Mouse (Mus musculus) intestine, embryonic 16.5 days (tissue): Measurements from ENCODE around the gene Ciita. TPM values are rescaled to one million over a fixed set of nuclear protein-coding genes. Genes with fewer than 3 reads are reported as not detected.

Experiments used
- ATAC-seq: fragments of 200-750 bp; cut with Nextera tagmentation; 2 replicates; pipeline ENCODE4 v1.8.0; 2017; ENCODE audit warnings: moderate TSS enrichment, moderate library complexity
- H3K27ac ChIP-seq: fragments of 300-500 bp; sonication (generic); 2 replicates; pipeline ENCODE4 v1.5.1; 2014; ENCODE audit warnings: mild to moderate bottlenecking, low read length
- H3K27me3 ChIP-seq: fragments of 300-500 bp; sonication (generic); replicated peaks from 2 replicates; pipeline ENCODE4 v1.6.1; 2014; ENCODE audit warnings: low read length, control low read depth, mixed read lengths; ENCODE audit not compliant: control insufficient read depth, insufficient read depth
- H3K36me3 ChIP-seq: fragments of 300-500 bp; sonication (generic); 2 replicates; pipeline ENCODE4 v1.6.1; 2014; ENCODE audit warnings: low read length, control low read depth; ENCODE audit not compliant: control insufficient read depth, insufficient read depth
- H3K4me1 ChIP-seq: fragments of 300-500 bp; sonication (generic); 2 replicates; pipeline ENCODE4 v1.6.1; 2014; ENCODE audit warnings: low read length, control low read depth, mixed read lengths; ENCODE audit not compliant: control insufficient read depth, insufficient read depth
- H3K4me2 ChIP-seq: fragments of 300-500 bp; sonication (generic); 2 replicates; pipeline ENCODE4 v1.6.1; 2014; ENCODE audit warnings: low read depth, low read length, control low read depth
- H3K4me3 ChIP-seq: fragments of 300-500 bp; sonication (generic); 2 replicates; pipeline ENCODE4 v1.5.1; 2014; ENCODE audit warnings: mild to moderate bottlenecking, low read length
- H3K9ac ChIP-seq: fragments of 300-500 bp; sonication (generic); 2 replicates; pipeline ENCODE4 v1.6.1; 2014; ENCODE audit warnings: low read depth, low read length
- H3K9me3 ChIP-seq: fragments of 300-500 bp; sonication (generic); 2 replicates; pipeline ENCODE4 v1.6.1; 2016; ENCODE audit warnings: low read length, control low read depth; ENCODE audit not compliant: control insufficient read depth
- WGBS: fragments of 180-500 bp; shearing (Covaris S2); extraction: QIAGEN DNeasy Blood & Tissue Kit; methylation state at CpG from one replicate; pipeline ENCODE4 v1.1.7; 2014; 5-methylcytosine and 5-hydroxymethylcytosine counted together
- polyA plus RNA-seq: library from polyadenylated mRNA; unstranded; fragments of >200 nt; fragmentation: Nextera tagmentation; extraction: Ambion mirVana; gene quantifications from 2 replicates; pipeline ENCODE4 v1.2.1, GENCODE M21; 2015

The Ciita gene
- polyA plus RNA-seq, 1 experiment from 2014 or later: 0.49 TPM

DNA sequence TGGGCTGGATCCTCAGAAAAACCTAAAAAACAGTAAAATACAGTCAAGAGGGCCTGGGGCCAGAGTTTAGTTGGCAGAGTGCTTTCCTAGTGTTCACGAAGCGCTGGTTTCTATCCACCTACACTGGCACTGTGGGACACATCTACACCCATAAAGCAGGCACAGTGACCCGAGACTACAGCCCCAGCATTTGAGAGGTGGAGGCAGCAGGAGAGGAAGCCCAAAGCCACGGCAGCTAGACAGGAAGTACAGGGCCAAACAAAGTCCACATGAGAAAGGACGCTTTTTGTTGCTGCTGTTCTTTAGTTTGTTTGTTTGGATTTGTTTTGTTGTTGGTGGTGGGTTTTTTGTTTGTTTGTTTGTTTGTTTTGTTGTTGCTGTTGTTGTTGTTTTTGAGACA lies 56.5 kb downstream of the Ciita start:
- Histone ChIP-seq H3K27me3 (no peaks in the 10 kb centered on the region), H3K27ac (no peak overlapping the region), H3K4me3 (no peak overlapping the region), H3K9ac (no peak overlapping the region), H3K4me2 (no peak overlapping the region), H3K9me3 (no peaks in the 10 kb centered on the region), H3K36me3 (no peaks in the 10 kb centered on the region), H3K4me1 (peaks cover 18% of the 10 kb centered on the region)
- no peak for ATAC-seq
- 79% methylated on average over 5 of the region's 5 CpGs for WGBS

DNA sequence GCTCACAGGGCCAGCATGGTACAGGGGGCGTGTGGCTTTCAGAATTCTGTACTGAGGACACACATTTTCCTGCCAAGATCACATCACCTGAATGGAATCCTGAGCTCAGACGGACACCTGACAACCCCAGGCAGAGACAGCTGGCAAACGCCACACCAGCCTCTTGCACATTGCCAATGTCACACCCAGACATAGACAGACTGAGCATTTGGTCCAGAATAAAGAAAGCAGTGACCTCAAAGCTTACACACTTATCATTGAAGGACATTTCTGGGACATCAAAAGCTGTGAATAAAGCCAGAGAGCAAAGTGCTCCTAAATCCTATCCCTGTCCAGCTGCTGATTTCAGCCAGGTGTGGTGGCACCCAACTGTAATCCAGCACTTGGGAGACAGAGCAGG lies 57.1 kb downstream of the Ciita start:
- Histone ChIP-seq H3K4me2 (no peak overlapping the region), H3K4me3 (no peak overlapping the region), H3K27ac (no peak overlapping the region), H3K4me1 (peaks cover 19% of the 10 kb centered on the region), H3K9me3 (no peaks in the 10 kb centered on the region), H3K27me3 (no peaks in the 10 kb centered on the region), H3K36me3 (no peaks in the 10 kb centered on the region), H3K9ac (no peak overlapping the region)
- WGBS: 72% methylated on average over 3 of the region's 3 CpGs
- no peak for ATAC-seq

DNA sequence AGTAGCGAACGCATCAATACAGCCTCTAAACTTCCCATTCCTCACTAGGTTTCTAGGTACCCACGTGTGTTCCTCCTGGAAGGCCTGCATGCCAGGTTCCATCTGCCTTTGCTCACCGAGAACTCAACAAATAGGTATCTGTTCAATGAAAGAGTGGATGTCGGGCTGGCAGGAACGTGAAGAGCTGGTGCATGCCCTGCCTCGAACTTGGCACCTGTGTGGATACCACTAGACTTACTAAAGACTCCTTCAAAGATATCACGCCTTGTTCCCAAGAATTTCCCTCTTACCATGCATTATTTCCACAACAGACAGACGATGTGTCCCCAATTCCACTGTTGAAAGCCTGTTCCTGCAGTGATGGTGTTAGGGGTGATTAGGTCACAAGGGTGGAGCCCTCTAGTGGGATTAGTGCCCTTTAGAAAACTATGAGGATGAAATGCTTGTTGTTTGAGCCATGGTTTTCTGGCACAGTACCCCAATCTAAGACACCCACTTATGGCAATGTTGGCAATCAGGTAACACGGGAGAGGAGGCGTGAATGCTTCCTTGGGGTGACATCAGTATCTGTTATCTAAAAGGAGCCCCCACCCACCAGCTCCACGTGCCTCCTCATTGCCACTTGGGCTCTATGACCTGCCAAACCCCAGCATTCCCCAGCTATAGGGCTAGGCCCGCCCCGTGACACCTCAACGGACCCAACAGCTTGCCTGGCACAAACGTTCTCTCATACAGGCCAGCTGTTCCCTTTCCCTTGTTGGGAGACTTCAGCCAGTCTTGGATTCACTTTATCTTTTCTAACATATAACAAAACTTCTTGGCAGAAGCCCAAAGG lies 61.1 kb downstream of the Ciita start:
- peak overlapping the region; percentile 84 for H3K4me3 ChIP-seq
- H3K27ac ChIP-seq: peak overlapping the region; percentile 46; the same call in 1 of the 2 replicates
- no peaks in the 10 kb centered on the region for H3K27me3 ChIP-seq
- H3K36me3 ChIP-seq: no peaks in the 10 kb centered on the region
- H3K9ac ChIP-seq: peak overlapping the region; percentile 89
- WGBS: 59% methylated on average over 16 of the region's 16 CpGs
- ATAC-seq: no peak
- H3K9me3 ChIP-seq: no peaks in the 10 kb centered on the region
- peak overlapping the region; percentile 91 for H3K4me2 ChIP-seq
- H3K4me1 ChIP-seq: peaks cover 23% of the 10 kb centered on the region

DNA sequence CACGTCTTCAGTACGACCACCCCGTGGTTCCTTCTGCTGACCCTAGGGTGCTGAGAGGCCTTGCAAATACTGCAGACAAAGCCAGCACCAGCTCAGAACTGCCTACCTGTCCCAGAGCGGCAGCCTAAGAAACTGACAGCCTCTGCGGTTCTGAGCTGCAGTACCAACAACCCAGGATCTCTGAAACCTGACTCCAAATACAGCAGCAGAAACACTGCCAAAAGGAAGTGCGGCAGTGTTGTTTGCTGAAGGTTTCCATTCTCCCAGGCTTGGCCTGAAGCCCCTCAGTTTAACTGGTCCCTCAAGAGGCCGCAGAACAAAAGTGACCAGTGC lies 61.7 kb downstream of the Ciita start:
- no peak for ATAC-seq
- peak overlapping the region; percentile 89 for H3K9ac ChIP-seq
- H3K4me1 ChIP-seq: peaks cover 28% of the 10 kb centered on the region
- H3K27me3 ChIP-seq: no peaks in the 10 kb centered on the region
- peak overlapping the region; percentile 84 for H3K4me3 ChIP-seq
- no peaks in the 10 kb centered on the region for H3K9me3 ChIP-seq
- peak overlapping the region; percentile 91 for H3K4me2 ChIP-seq
- peak overlapping the region; percentile 46; the same call in 1 of the 2 replicates for H3K27ac ChIP-seq
- 20% methylated on average over 7 of the region's 7 CpGs for WGBS
- H3K36me3 ChIP-seq: no peaks in the 10 kb centered on the region

DNA sequence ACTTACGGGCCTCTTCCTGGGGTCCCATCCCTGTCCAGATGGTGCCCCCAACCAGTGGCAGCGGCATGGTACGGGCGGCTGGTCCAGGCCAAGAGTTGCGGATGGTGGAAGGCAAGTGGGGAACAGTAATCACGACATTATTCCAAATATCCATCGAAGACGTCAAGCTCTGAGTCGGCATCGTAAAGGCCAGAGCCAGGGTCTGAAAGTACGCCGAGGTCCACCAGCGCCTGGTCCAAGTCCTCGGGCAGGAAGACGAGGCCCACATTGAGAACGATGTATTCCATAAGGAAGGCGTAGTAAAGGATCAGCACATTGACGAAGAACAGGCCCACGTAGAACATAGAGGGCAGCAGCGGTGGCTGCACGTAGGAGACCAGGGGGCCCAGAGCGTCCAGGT lies 62.4 kb downstream of the Ciita start:
- 2% methylated on average over 22 of the region's 22 CpGs for WGBS
- H3K4me3 ChIP-seq: peak overlapping the region; percentile 84
- peaks cover 31% of the 10 kb centered on the region for H3K4me1 ChIP-seq
- ATAC-seq: peak; percentile 10; the same call in 1 of the 2 replicates
- H3K27ac ChIP-seq: peak overlapping the region; percentile 84
- no peaks in the 10 kb centered on the region for H3K9me3 ChIP-seq
- peak overlapping the region; percentile 91 for H3K4me2 ChIP-seq
- H3K27me3 ChIP-seq: no peaks in the 10 kb centered on the region
- H3K36me3 ChIP-seq: no peaks in the 10 kb centered on the region
- H3K9ac ChIP-seq: peak overlapping the region; percentile 89

DNA sequence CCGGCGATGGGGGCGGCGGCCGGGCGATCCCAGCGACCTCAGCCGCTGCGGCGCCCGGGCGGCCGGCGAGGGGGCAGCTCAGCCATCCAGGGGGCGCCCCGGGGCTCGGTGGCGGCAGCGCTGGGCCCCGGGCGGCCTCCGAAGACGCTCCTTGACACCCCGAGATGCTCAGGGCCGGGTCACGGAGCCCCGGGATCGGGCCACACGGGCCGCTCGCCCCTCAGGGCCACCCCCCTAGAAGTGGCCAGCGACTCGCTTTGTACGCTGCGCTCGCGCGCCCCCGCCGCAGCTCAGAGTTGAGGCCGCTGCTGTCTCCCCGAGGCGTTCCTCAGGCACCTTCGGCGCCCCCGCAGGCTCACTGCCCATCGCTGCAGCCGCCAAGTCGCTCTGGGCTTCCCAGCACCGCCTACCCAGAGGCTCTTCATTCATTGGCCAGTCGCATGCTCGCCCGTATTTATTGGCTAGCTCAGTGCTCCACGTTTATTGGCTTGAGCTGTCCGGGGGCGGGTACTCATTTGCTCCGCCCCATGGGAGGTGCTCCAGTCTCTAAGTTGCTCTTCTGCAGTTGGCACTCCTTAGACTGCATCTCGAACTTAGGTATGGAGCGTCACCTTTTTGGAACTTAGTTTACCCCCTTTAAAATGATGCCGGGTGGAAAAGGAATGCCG lies 63.0 kb downstream of the Ciita start, which contains the start of gene Dexi:
TSS of gene Dexi (minus strand) at position 357 of the 668 bp plus-strand sequence.
- H3K27me3 ChIP-seq: no peaks in the 10 kb centered on the region
- WGBS: under 1% methylated on average over 56 of the region's 61 CpGs
- peak; percentile 95 for ATAC-seq

DNA sequence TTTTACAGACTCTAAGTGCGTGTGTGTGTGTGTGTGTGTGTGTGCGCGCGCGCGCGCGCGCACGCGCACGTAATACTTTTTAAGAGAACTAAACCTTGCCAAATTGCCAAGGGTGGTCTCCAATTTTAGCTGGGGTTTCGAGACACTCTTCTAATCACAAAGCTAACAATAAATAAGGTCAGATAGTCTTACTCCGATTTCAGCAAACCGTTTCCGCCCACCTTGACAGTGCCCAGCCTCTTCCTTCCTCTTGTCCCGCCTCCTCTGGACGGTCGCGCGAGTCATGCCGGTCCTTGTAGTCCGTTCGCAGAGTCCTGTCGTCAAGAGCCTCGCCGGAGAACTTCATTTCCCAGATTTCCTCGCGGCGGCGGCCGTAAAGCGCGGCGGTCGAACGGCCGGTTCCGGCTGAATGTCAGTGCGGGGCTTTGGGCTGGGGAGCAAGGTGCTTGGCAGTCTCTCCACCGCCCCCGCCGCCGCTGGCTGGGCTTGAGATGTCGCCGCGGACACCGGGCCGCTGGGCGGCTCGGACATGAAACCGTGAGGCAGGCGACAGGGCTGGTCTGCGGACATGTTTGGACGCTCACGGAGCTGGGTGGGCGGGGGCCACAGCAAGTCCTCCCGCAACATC lies 65.2 kb downstream of the Ciita start, which contains the start of gene Clec16a:
TSS of gene Clec16a (plus strand) at position 345 of the 628 bp plus-strand sequence.
- Histone ChIP-seq H3K9ac (peak within 1 kb of the TSS; percentile 82), H3K27me3 (no peaks in the 10 kb centered on the region), H3K36me3 (no peaks in the 10 kb centered on the region), H3K9me3 (no peaks in the 10 kb centered on the region), H3K4me2 (peak within 1 kb of the TSS; percentile 81), H3K4me1 (peaks cover 25% of the 10 kb centered on the region), H3K27ac (peak within 1 kb of the TSS; percentile 63; the same call in 1 of the 2 replicates), H3K4me3 (peak within 1 kb of the TSS; percentile 95)
- under 1% methylated on average over 58 of the region's 58 CpGs for whole genome bisulfite sequencing
- ATAC-seq: peak; percentile 88

More for the DNA sequence above, 63.0 kb downstream of the Ciita start, which contains the start of gene Dexi:
- Histone ChIP-seq H3K4me3 (peak within 1 kb of the TSS; percentile 84), H3K4me2 (peak within 1 kb of the TSS; percentile 91), H3K27ac (peak within 1 kb of the TSS; percentile 84), H3K36me3 (no peaks in the 10 kb centered on the region), H3K9me3 (no peaks in the 10 kb centered on the region), H3K4me1 (peaks cover 31% of the 10 kb centered on the region), H3K9ac (peak within 1 kb of the TSS; percentile 89)

DNA sequence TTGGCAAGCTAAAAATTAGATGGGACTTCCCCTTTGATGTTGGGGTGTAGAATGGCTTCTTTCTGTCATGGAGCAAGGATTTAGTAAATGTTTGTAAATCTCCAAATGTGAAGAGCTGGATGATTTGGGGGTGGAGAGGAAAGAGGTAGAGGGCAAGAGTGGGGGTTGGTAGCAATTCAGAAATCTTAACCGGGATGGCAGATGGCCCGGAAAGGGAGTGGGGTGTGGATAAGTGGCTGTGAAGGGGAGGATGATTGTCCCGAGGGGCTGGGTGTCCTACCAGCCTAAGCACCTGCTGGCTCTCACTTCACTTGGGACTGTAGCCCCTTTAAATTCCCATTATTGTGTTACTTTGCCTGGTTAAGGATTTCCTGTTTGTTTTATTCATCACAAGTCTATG lies 67.0 kb downstream of the Ciita start:
- Histone ChIP-seq H3K9ac (no peak overlapping the region), H3K4me2 (no peak overlapping the region), H3K4me1 (peaks cover 12% of the 10 kb centered on the region), H3K27me3 (no peaks in the 10 kb centered on the region), H3K27ac (no peak overlapping the region), H3K36me3 (no peaks in the 10 kb centered on the region), H3K9me3 (no peaks in the 10 kb centered on the region), H3K4me3 (no peak overlapping the region)
- no peak for ATAC-seq
- WGBS: 55% methylated on average over 3 of the region's 3 CpGs

DNA sequence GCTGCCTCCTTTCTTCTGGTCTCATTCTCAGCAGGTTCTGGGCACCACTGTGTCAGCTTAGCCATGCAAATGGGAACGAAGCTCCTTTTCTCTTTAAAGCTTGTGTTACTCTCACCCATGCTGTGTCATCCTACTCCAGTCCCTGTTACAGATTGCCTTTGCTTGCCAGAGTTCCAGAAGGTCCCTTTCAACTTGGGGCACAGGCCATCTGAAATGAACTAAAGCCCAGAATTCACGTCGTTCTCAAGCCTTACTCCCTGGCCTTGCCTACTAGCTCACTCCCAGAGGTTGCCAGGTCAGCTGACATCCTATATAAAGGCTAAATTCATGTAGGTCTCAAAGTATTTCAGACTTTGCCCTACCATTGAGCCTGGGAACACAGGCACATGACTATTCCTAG lies 69.1 kb downstream of the Ciita start:
- no peak overlapping the region for H3K9ac ChIP-seq
- no peak overlapping the region for H3K27ac ChIP-seq
- no peak overlapping the region for H3K4me2 ChIP-seq
- H3K27me3 ChIP-seq: no peaks in the 10 kb centered on the region
- H3K4me1 ChIP-seq: peaks cover 10% of the 10 kb centered on the region
- no peaks in the 10 kb centered on the region for H3K9me3 ChIP-seq
- H3K4me3 ChIP-seq: no peak overlapping the region
- WGBS: 61% methylated on average over 3 of the region's 3 CpGs
- ATAC-seq: no peak
- no peaks in the 10 kb centered on the region for H3K36me3 ChIP-seq
